Mouse (Mus musculus) liver, embryonic 18 days (tissue): Measurements from ENCODE around the gene Gm15085. TPM values are rescaled to one million over a fixed set of nuclear protein-coding genes. Genes with fewer than 3 reads are reported as not detected.

ENCODE experiments used
- polyA plus RNA-seq: library from polyadenylated mRNA; depleted of rRNA; stranded (reverse); fragments of >200 nt; gene quantifications from 2 replicates; pipeline ENCODE4 v1.2.3, GENCODE M21; 2012; rRNA removed

The Gm15085 gene
- not detected in 2 replicates for polyA plus RNA-seq

DNA sequence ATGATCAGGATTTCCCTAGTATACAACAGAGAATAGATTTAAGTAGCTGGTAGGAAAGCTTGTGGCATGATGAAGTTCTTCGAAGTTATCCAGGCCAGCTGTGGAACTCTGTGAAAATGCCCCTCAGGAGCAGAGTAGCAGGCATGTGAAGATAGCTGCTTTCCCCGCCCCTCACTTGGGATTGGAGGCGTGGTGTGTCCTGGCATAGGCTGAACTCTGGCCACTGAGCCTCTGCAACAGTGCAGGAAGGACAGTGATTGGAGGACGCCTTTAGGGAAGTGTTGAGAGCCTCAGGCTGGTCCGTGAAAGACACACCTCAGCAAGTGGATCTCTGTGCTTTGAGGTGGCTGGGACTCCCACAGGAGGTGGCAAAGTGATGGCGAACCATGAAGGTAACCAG, at the start of gene Gm15085:
Gene Gm15085 (plus strand): TSS at position 301 of the 400 bp plus-strand sequence.

Other genes with a start within 250 kb of the Gm15085 start
- not detected in 2 replicates for gene Gm15093, start 175.2 kb upstream of the Gm15085 start, polyA plus RNA-seq
- not detected in 2 replicates for gene Gm10439, start 147.0 kb downstream of the Gm15085 start, polyA plus RNA-seq